Mouse (Mus musculus) neutrophil, adult 59 days (primary cell): Measurements from ENCODE around the gene Pik3cg. TPM values are rescaled to one million over a fixed set of nuclear protein-coding genes. Genes with fewer than 3 reads are reported as not detected.

Source experiments
- total RNA-seq, 2 experiments: library from RNA; stranded (reverse); gene quantifications; 1 replicate in 1 of 2; 2 replicates in 1 of 2; pipeline ENCODE4 v1.2.4; 2023

The Pik3cg gene
- total RNA-seq = 100 to 1,000 TPM; 136 to 142 TPM

DNA sequence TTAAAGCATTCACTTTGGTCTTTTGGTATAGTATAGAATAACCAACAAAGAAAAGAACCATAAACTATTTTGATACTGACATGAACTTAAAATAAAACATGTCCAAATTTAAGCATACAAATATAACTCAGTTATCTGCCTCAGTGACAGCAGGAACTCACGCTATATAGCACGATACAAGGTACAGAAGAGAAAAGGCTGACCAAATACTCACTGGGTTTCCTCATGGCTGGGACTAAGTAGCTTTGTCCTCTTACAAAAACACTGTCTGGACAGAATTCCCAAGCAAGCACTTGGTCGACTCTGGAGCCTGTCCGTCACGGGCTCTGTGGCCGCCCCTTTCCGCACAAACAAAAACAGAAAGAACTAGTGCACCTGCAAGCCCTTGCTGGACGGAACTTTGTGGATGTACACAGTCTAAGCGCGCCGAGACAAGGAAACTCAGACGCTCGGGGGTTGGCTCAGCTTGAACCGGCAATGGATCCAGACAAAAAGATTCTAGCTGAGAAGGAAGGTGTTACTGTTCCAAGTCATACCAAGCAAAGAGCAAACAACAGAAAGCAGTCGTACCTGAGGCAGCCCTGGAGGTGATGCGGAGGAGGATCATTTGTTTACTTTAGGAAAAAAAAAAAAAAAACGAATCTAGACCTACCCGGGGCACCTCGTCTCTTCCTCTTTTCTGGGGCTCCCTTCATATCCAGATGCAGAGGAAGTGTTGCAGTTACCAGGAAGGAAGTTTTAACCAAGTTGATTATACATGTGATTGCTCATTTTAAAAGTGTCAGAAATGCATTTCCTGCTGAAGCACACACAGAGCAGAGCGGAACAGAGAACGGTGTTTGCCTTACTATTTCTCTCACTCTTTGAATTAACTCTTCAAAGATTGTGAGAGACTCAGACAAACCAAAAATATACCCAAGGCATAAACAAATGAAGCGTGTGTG lies at the start of gene Pik3cg:
TSS of gene Pik3cg (minus strand) at position 712 of the 944 bp plus-strand sequence.

Other genes with a start within 250 kb of the Pik3cg start
- gene Prkar2b, start 147.4 kb downstream of the Pik3cg start, total RNA-seq = 10 to 100 TPM; 45.8 to 52.2 TPM
- 10 to 100 TPM; 12.2 to 14.2 TPM for gene Ccdc71l, start 170.0 kb upstream of the Pik3cg start, total RNA-seq